ENCODE assay signal across 8 mouse cellular contexts in the genomic region with DNA sequence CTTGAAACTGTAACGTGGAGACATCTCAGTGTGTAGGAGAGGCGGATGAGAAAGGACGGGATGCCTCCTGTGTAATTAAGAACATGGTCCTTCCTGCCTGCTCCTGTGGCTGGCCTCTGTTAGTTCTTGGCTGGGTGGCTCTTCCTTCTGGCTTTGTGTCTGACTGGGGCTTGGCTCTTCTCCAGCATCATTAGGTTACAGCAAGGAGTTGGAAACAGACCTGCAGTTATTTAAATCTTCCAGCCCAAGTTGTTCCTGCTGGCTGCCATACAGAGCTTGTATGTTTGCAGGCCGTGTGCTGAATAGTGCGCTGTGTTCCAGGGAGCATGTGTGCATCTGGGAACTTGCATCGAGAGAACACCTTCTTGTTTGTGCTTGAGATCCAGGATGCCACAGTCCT.
DNase-seq lines count a peak whose midpoint lies in the region; ATAC-seq lines count a peak whose summit lies in the region.

No protein-coding gene starts in this region.

- no peak overlapping the region for H3K4me2 ChIP-seq in heart, embryonic 15.5 days

- peaks cover 10% of the 10 kb centered on the region for H3K4me1 ChIP-seq in heart, embryonic 15.5 days (replicated peaks)

- H3K9me3 ChIP-seq in heart, embryonic 15.5 days (replicated peaks) = no peaks in the 10 kb centered on the region

- 58% methylated on average over 6 of the region's 6 CpGs for WGBS in heart, embryonic 15.5 days

- H3K9ac ChIP-seq in heart, embryonic 15.5 days = no peak overlapping the region

- H3K27me3 ChIP-seq in heart, embryonic 15.5 days = no peaks in the 10 kb centered on the region

- H3K36me3 ChIP-seq in heart, embryonic 15.5 days = no peaks in the 10 kb centered on the region

- DNase-seq in adrenal gland, adult (ENCODE audit: inconsistent age in 2 of 2, low spot score in 1 of 2) = peak; percentile 29 to 74
- no peak for DNase-seq in adrenal gland, postnatal 25 days
- DNase-seq in testis, postnatal 14 days (ENCODE audit: low spot score) = peak; percentile 12
- no peak for DNase-seq in testis, postnatal 10 days (ENCODE audit: low spot score)
- DNase-seq in kidney, postnatal 14 days = peak; percentile 78
- DNase-seq in ovary, postnatal 14 days (ENCODE audit: low spot score) = peak; percentile 15
- no peak for DNase-seq in spleen, postnatal 36 days (ENCODE audit: low spot score in 2 of 2)

- peak; percentile 53; the same call in 1 of the 2 replicates for ATAC-seq in heart, embryonic 15.5 days (replicated peaks; ENCODE audit: insufficient number of reproducible peaks, insufficient read depth, low FRiP score, low read depth)

- H3K4me3 ChIP-seq in heart, embryonic 15.5 days = no peak overlapping the region

- H3K27ac ChIP-seq in heart, embryonic 15.5 days = peak overlapping the region; percentile 69

Comparison
In these comparisons a context has a peak if more than half of its experiments do, and no peak if none do; other contexts are left out.
1. DNase-seq: peak in adrenal gland, adult (2 of 2), testis, postnatal 14 days (single experiment), kidney, postnatal 14 days (single experiment) and ovary, postnatal 14 days (single experiment); none in adrenal gland, postnatal 25 days (single experiment), testis, postnatal 10 days (single experiment) and spleen, postnatal 36 days (0 of 2).